Mouse (Mus musculus) kidney, adult 8-10 months (tissue): ENCODE results near the gene Rmnd5b.

Experiments
- DNase-seq, 2 experiments: peaks; one replicate each; pipeline ENCODE4 v3.0.0; 2022

Rmnd5b gene

GRCm38 (mm10) chr11:51588833-51589232, 46.9 kb downstream of the Rmnd5b start:
- no peak for DNase-seq

DNA sequence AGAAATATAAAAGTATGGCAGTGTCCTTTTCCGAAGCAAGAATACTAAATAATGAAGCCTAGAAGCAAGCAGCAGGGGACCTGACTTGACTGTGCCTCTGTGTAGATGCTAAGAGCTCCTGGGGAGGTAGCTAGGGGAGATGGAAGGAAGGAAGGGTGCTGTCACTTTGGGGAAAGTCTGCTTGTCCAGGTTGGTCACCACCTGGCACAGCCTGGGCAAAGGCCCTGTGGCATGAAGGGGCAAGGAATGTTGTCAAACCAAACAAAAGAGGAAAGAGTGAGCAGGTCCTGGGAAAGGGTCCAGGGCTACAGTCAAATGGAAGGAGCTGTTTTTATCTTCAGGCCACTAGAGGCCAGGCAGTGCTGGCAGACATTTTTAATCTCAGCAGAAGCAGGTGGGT, 48.6 kb downstream of the Rmnd5b start:
- DNase-seq = no peak

GRCm38 (mm10) chr11:51586411-51586810, 49.3 kb downstream of the Rmnd5b start:
- no peak for DNase-seq

DNA sequence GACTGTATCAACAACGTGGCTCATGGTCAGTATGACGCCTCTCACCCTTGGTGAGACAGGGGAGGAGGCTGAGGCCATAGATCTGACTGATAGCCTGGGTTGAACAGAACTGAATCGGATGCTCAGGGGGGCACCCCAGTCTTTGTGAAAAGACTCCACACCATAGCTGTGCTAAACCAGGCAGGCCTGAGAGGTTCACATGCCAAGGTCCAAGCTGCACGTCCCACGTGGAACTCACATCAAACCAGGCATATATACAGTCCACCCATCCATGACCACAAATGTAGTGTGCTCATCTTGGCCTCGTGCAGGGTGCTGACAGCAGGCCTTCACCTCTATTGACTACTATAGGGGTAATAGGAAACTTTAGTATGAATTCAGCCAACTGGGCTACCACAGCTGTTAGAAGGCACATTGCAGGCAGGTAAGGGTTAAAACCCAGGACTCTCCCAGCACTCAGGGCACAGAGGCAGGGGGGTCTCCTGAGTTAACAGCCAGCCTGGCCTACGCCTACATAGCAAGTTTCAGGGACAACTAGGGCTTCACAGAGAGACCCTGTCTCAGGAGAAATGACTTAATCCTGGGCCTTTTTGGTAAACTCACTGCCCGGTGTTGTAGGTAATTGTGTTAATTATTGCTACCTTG, 50.0 kb downstream of the Rmnd5b start:
- DNase-seq = no peak

GRCm38 (mm10) chr11:51584431-51585248, 51.1 kb downstream of the Rmnd5b start, which contains the start of gene Phykpl:
Gene Phykpl (plus strand): TSS chr11:51584757.
- DNase-seq = peak; percentile 98 to 99

- DNase-seq = no peak
Measured at GRCm38 (mm10) chr11:51584057-51584430, 51.7 kb downstream of the Rmnd5b start.

GRCm38 (mm10) chr11:51582713-51583112, 53.0 kb downstream of the Rmnd5b start:
- DNase-seq = peak; percentile 71 to 86

- no peak for DNase-seq
Measured at GRCm38 (mm10) chr11:51579024-51579423, 56.7 kb downstream of the Rmnd5b start.

DNA sequence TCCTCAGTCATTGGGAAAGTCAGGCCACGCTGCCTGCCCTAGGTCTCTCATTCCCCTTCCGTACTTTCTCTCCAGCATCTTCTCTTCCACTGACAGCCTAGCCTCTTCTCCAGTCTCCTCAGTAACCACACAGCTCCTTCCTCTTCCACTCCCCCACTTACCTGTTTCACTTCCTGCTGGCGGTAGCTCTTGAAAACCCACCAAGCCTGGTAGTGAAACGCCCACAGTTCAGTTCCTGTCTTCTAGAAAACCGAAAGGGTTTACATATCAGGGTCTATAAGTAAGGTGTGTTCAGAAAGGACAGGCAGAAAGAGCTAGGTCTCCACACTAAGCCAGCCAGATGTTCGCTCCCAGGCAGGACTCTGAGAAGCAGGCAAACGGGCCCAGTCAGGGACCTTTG, 58.1 kb downstream of the Rmnd5b start:
- DNase-seq = no peak

GRCm38 (mm10) chr11:51576454-51576853, 59.2 kb downstream of the Rmnd5b start:
- DNase-seq = no peak
